Mouse (Mus musculus): Measurements from ENCODE around the gene Gm7849.
"Not testable (repeated sequence)": the region's sequence is repeated elsewhere in the genome, so short reads cannot be mapped to it uniquely, and the experiment has no call there.

The Gm7849 gene

GRCm38 (mm10) chr8:21456460-21456859, at the start of gene Gm7849:
Gene Gm7849 (minus strand): TSS chr8:21456560.
- DNase-seq = not testable (repeated sequence)

DNA sequence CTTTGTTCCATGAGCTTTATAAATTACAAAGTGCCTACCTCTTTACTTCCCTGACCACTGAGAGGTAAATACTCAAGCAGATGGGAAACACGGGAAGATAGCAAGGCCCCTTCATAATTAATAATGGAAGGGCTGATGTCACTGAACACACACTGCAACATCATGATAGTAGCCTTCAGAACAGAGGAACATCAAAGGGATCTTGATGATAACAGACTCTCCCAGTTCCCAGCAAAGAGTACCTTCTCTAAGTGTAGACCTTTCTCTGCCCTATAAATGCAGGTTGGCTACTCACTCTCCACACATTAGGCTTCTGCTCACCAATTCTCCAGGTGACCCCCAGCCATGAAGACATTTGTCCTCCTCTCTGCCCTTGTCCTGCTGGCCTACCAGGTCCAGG, 29.2 kb downstream of the Gm7849 start, which contains the start of gene Defa36:
Defa36 (plus strand) TSS at position 301 of the 400 bp plus-strand sequence.
- DNase-seq = not testable (repeated sequence)

All from right cerebral cortex, postnatal 25 days (tissue).